Mouse (Mus musculus) liver, embryonic 12.5 days (tissue): Measurements from ENCODE around the gene Med18. TPM values are rescaled to one million over a fixed set of nuclear protein-coding genes. Genes with fewer than 3 reads are reported as not detected.
A peak's percentile ranks its signal among the peaks of the same experiment; 100 is the strongest.

ENCODE experiments used
- ATAC-seq: fragments of 200-750 bp; cut with Nextera tagmentation; 2 replicates; pipeline ENCODE4 v1.8.0; 2017; ENCODE audit warnings: moderate number of reproducible peaks, mild to moderate bottlenecking, moderate library complexity
- H3K27ac ChIP-seq: fragments of 300-500 bp; sonication (generic); 2 replicates; pipeline ENCODE4 v1.5.1; 2016; ENCODE audit warnings: mild to moderate bottlenecking
- H3K27me3 ChIP-seq: fragments of 300-500 bp; sonication (generic); replicated peaks from 2 replicates; pipeline ENCODE4 v1.6.1; 2016; ENCODE audit warnings: mild to moderate bottlenecking, moderate library complexity
- H3K36me3 ChIP-seq: fragments of 300-500 bp; sonication (generic); 2 replicates; pipeline ENCODE4 v1.6.1; 2016; ENCODE audit warnings: mild to moderate bottlenecking, moderate library complexity
- H3K4me1 ChIP-seq: fragments of 300-500 bp; sonication (generic); 2 replicates; pipeline ENCODE4 v1.6.1; 2016
- H3K4me2 ChIP-seq: fragments of 300-500 bp; sonication (generic); 2 replicates; pipeline ENCODE4 v1.6.1; 2016; ENCODE audit warnings: mild to moderate bottlenecking, moderate library complexity
- H3K4me3 ChIP-seq: fragments of 300-500 bp; sonication (generic); 2 replicates; pipeline ENCODE4 v1.5.1; 2016; ENCODE audit warnings: mild to moderate bottlenecking, moderate library complexity
- H3K9ac ChIP-seq: fragments of 300-500 bp; sonication (generic); 2 replicates; pipeline ENCODE4 v1.6.1; 2016; ENCODE audit warnings: mild to moderate bottlenecking, moderate library complexity
- H3K9me3 ChIP-seq: fragments of 300-500 bp; sonication (generic); replicated peaks from 2 replicates; pipeline ENCODE4 v1.6.1; 2016; ENCODE audit warnings: mild to moderate bottlenecking, moderate library complexity
- WGBS: fragments of 180-500 bp; shearing (Covaris S2); methylation state at CpG from one replicate; pipeline ENCODE4 v1.1.7; 2016; ENCODE audit not compliant: insufficient replicate concordance; 5-methylcytosine and 5-hydroxymethylcytosine counted together
- polyA plus RNA-seq: library from polyadenylated mRNA; unstranded; fragments of >200 nt; fragmentation: Nextera tagmentation; extraction: Ambion mirVana; gene quantifications from 2 replicates; pipeline ENCODE4 v1.2.1, GENCODE M21; 2016

Med18 gene
- polyA plus RNA-seq, 1 experiment from 2014 or later = 19.4 TPM

DNA sequence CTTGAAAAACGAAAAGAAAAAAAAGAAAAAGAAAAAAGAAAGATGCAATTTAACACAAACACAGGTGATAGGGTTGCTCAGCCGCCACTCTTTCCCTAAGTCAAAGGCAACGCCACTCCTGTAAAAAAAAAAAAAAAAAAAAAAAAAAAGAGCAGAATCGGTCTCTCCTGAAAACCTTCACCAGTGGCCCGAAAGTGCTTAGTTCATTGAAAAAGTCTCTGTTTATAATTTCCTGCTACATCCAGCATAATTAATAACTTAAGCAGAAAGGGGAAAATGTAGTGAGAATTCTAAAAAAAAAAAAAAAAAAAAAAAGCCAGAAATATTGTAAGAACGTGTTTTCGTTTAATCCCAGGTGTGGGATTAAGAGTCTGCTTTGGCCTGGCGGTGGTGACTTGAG is 19.2 kb downstream of the Med18 start:
- H3K36me3 ChIP-seq = no peaks in the 10 kb centered on the region
- peaks cover 2% of the 10 kb centered on the region for H3K4me1 ChIP-seq
- WGBS = 77% methylated on average over 8 of the region's 8 CpGs
- H3K4me2 ChIP-seq = no peak overlapping the region
- no peaks in the 10 kb centered on the region for H3K9me3 ChIP-seq
- no peak overlapping the region for H3K4me3 ChIP-seq
- no peak for ATAC-seq
- H3K27ac ChIP-seq = no peak overlapping the region
- H3K27me3 ChIP-seq = 0 out of 2 replicates have a peak, but pooled peaks cover 3% of the 10 kb centered on the region
- no peak overlapping the region for H3K9ac ChIP-seq

DNA sequence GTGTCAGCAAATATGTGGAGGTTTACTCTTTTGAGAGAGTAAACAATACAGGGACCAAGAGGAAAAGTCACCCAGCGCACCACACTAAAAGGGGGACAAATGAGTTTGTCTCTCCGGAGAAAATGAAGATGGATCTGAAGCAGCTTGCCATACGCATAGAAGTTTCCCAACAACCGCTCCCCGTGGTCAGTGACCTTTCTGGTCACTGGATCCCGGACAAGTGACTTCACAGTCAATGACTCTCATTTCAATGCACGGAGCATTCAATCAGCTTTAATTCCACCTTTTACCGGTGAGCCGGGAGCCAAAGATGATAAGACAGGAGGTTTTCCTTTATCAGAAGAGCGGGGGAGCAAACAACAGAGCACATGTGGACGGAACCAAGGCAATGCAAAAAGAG is 25.9 kb downstream of the Med18 start:
- H3K4me2 ChIP-seq = peak overlapping the region; percentile 22
- H3K4me3 ChIP-seq = no peak overlapping the region

DNA sequence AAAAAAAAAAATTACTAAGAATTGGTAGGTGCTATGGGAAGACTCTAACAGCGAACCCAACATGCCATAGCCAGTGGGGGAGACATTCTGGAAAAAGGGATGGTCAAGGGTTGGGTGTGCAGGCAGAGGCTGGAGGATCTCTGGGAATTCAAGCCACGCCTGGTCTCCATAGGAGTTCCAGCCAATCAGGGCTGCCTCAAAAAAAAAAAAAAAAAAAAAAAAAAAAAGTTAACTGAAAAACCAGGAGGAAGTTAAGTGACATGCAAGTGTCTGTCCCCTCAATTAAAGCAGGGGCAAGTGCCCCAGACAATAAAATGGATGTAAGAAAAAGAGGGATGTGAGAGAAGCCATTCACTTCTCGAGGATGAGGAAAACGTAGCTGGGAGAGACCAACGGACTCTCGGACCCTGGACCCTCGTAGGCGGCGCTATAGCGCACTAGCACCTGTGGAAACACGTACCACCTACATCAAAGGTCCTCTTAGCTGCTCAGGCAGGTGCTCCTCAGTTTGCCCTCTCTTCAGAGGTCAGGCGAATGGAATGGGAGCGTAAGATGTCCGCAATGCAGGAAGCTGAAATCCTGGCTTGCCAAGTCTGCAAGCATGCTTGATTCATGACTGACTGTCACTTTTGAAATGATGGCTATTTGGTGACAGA is 30.9 kb downstream of the Med18 start:
- Histone ChIP-seq H3K36me3 (no peaks in the 10 kb centered on the region), H3K27ac (no peak overlapping the region), H3K9ac (no peak overlapping the region), H3K9me3 (no peaks in the 10 kb centered on the region), H3K4me1 (peaks cover 40% of the 10 kb centered on the region), H3K4me3 (peak overlapping the region; percentile 21; the same call in 1 of the 2 replicates), H3K27me3 (peaks cover 16% of the 10 kb centered on the region; the same call in 1 of the 2 replicates), H3K4me2 (peak overlapping the region; percentile 54)
- no peak for ATAC-seq
- 11% methylated on average over 14 of the region's 14 CpGs for WGBS

More for the DNA sequence above, 25.9 kb downstream of the Med18 start:
- Histone ChIP-seq H3K9me3 (no peaks in the 10 kb centered on the region), H3K9ac (no peak overlapping the region), H3K27me3 (no peaks in the 10 kb centered on the region; the same call in 1 of the 2 replicates), H3K36me3 (no peaks in the 10 kb centered on the region), H3K4me1 (peaks cover 18% of the 10 kb centered on the region), H3K27ac (no peak overlapping the region)
- 39% methylated on average over 11 of the region's 11 CpGs for WGBS
- ATAC-seq = no peak

DNA sequence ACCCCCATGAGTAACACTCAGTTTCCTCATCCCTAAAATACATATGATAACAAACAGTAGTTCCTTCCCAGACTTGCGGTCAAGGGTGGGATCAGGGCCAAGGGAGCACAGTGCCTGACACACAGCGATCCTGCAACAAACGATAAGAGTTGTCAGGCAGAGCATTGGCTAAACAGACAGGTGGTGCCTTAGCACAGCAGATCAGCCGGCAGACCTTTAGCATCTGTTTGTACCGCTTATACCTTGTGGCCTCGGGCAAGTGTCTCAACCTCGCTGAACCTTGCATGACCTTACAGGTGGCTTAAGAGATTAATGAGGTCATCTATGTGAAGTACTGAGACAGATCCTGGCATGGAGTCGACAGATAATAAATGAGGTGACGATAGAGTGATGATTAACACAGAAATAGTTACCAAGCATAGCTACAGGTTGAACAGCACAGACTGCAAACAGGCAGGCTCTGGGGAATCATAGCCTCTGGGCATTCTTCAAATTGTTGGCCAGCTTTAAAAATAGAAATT is 35.6 kb downstream of the Med18 start:
- Histone ChIP-seq H3K4me3 (peak overlapping the region; percentile 0), H3K4me2 (peak overlapping the region; percentile 60), H3K9me3 (no peaks in the 10 kb centered on the region), H3K36me3 (no peaks in the 10 kb centered on the region), H3K4me1 (peaks cover 60% of the 10 kb centered on the region), H3K27me3 (peaks cover 16% of the 10 kb centered on the region; the same call in 1 of the 2 replicates), H3K9ac (peak overlapping the region; percentile 44; the same call in 1 of the 2 replicates), H3K27ac (peak overlapping the region; percentile 90)
- ATAC-seq = peak; percentile 99
- WGBS = 7% methylated on average over 9 of the region's 9 CpGs

DNA sequence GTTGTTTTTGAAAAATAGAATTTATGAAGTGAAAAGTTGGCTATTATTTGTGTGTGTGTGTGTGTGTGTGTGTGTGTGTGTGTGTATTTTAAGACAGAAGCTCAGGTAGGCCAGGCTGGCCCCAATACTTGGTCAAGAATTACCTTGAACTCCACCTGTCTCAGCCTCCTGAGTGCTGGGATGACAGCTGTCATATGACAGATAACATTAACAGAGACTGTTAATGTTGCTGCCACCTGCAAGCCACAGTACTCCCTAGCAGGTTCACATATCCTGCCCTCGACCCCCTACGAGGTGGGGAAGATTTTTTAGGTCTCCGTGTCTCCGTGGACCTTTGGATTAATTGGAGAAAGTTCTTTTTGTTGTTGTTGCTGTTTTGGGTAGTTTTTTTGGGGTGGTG is 36.2 kb downstream of the Med18 start:
- Histone ChIP-seq H3K4me2 (peak overlapping the region; percentile 60), H3K36me3 (no peaks in the 10 kb centered on the region), H3K27ac (peak overlapping the region; percentile 90), H3K4me3 (peak overlapping the region; percentile 0; the same call in 1 of the 2 replicates), H3K27me3 (peaks cover 16% of the 10 kb centered on the region; the same call in 1 of the 2 replicates), H3K4me1 (peaks cover 61% of the 10 kb centered on the region), H3K9ac (peak overlapping the region; percentile 41; the same call in 1 of the 2 replicates), H3K9me3 (no peaks in the 10 kb centered on the region)
- peak; percentile 36; the same call in 1 of the 2 replicates for ATAC-seq
- 61% methylated on average over 4 of the region's 4 CpGs for WGBS

DNA sequence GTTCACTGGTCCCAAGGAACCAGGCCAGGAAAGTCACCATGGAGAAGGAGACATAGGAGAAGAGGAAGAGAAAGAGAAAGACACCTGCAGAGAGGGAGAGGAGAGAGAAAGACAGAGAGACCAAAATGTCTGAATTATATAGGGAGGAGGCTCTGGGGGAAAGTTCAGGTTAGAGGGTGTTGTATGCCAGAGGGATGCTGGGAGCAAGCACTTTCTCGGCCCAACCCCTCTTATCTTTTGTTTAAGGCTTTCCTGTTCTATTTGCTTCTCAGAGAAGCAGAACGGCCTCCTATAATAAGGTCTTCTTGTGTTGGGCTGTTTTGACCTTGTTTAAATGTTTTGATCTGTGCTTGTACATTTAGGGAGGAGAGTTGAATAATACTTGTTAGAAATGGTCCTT is 37.7 kb downstream of the Med18 start:
- 0% methylated on average over 2 of the region's 2 CpGs for WGBS
- ATAC-seq = no peak

DNA sequence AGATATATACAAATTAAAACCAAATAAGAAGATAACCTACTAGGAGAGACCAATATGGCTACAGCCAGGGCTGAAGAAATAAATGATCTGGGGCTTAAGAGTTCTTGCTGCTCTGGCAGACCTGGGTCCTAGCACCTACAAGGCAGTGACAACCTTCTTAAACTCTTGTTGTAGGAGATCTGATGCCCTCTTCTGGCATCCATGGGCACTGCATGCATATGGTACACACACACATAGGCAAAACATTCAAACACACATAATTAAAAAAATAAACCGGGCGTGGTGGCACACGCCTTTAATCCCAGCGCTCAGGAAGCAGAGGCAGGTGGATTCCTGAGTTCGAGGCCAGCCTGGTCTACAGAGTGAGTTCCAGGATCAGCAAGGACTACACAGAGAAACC is 39.0 kb downstream of the Med18 start:
- H3K9ac ChIP-seq = no peak overlapping the region
- no peak for ATAC-seq
- H3K4me3 ChIP-seq = no peak overlapping the region
- H3K36me3 ChIP-seq = no peaks in the 10 kb centered on the region
- H3K4me2 ChIP-seq = no peak overlapping the region
- 0 out of 2 replicates have a peak, but pooled peaks cover 9% of the 10 kb centered on the region for H3K27me3 ChIP-seq
- no peaks in the 10 kb centered on the region for H3K9me3 ChIP-seq
- peaks cover 68% of the 10 kb centered on the region for H3K4me1 ChIP-seq
- H3K27ac ChIP-seq = no peak overlapping the region
- 85% methylated on average over 5 of the region's 5 CpGs for WGBS

More for the DNA sequence above, 37.7 kb downstream of the Med18 start:
- H3K27ac ChIP-seq = peak overlapping the region; percentile 90
- no peaks in the 10 kb centered on the region for H3K36me3 ChIP-seq
- peaks cover 66% of the 10 kb centered on the region for H3K4me1 ChIP-seq
- no peaks in the 10 kb centered on the region for H3K9me3 ChIP-seq
- H3K4me3 ChIP-seq = no peak overlapping the region
- H3K4me2 ChIP-seq = peak overlapping the region; percentile 39
- peaks cover 9% of the 10 kb centered on the region; the same call in 1 of the 2 replicates for H3K27me3 ChIP-seq
- 0 out of 2 replicates have a peak overlapping the region, but pooled peaks have one; percentile 8 for H3K9ac ChIP-seq

DNA sequence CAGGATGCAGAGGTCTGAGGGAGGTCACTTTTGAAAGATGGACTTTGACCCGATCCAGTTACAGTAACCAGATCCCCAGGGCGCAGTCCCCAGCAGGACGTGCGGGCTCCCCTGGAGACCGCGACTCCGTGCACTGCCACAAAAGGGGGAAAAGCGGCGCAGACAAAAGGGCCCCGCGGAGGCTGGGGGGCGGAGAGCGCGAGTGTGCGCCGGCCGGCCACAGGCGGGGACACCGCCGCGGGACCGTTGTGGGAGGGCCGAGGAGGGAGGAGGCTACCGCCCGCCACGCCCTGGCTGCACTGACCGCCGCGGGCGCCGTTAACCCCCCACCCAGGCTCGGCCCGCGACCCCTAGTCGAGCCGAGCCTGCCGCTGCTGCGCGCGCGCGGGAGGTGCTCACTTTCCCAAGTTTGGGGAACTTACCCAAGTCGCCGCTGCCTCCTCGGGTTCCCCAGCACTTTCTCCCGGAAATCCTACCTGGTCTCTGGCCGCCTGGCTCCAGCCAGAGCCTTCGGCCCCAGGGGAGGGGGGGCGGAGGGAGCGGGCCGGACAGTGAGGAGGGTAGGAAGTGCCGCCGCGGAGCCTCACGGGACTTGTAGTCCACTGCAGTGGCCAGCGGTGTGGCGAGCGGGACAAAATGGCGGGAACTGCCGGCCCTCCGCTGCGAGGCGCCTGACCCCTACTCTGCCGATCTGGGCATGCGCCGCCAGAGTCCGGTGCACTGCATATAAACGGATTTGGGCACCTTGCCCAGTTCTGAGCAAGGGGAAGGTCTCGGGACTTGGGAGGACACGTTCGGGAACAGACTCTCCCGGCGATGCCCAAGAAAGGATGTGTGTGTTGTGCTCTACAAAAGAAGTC is 41.6 kb downstream of the Med18 start, which contains the start of gene Phactr4:
Gene Phactr4, minus strand, starts transcription at position 567 of the 860 bp plus-strand sequence.
- H3K27ac ChIP-seq = peak within 1 kb of the TSS; percentile 97
- under 1% methylated on average over 73 of the region's 73 CpGs for WGBS
- peak within 1 kb of the TSS; percentile 97 for H3K9ac ChIP-seq
- no peaks in the 10 kb centered on the region for H3K27me3 ChIP-seq
- no peaks in the 10 kb centered on the region for H3K36me3 ChIP-seq
- H3K4me2 ChIP-seq = peak within 1 kb of the TSS; percentile 86
- no peaks in the 10 kb centered on the region for H3K9me3 ChIP-seq
- ATAC-seq = peak; percentile 92
- H3K4me3 ChIP-seq = peak within 1 kb of the TSS; percentile 90
- peaks cover 59% of the 10 kb centered on the region for H3K4me1 ChIP-seq

DNA sequence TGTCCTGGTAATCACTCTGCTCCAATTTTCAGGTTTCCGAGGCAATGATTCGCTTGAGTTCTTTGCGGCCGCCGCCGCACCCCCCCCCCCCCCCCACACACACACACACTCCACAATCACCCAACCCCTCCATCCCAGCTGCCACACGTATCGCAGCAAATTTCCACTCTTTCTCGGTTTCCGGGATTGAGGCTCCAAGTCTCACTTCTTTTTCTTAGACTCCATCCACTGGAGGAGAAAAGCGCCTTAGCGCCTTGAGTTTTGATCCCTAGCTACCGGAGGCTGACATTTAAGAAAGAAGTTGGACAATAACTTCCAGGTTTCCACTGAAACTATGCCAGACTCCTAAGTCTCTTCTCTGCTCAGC is 42.2 kb downstream of the Med18 start:
- 1% methylated on average over 8 of the region's 13 CpGs for WGBS
- Histone ChIP-seq H3K4me1 (peaks cover 58% of the 10 kb centered on the region), H3K27ac (peak overlapping the region; percentile 97)

DNA sequence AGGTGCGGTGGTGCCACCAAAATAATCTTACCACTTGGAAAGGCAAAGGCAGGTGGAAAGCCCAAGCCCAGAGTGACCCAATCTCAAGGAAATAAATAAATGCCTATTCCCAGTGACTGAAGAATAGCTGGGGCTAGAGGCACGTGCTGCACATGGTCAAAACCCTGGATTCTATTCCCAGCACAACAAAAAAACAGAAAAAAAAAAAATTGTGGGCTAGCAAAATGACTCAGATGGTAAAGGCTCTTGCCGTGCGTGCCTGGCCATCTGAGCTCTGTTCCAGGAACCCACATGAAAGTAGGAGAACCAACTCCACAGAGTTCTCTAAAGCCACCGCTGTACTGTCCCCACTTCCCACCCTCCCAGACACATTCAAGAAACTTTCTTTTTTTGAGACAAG is 43.2 kb downstream of the Med18 start:
- H3K4me2 ChIP-seq = peak overlapping the region; percentile 86
- H3K4me1 ChIP-seq = peaks cover 55% of the 10 kb centered on the region
- 71% methylated on average over 5 of the region's 5 CpGs for WGBS
- no peaks in the 10 kb centered on the region for H3K27me3 ChIP-seq
- H3K4me3 ChIP-seq = peak overlapping the region; percentile 90
- no peaks in the 10 kb centered on the region for H3K9me3 ChIP-seq
- no peaks in the 10 kb centered on the region for H3K36me3 ChIP-seq
- no peak for ATAC-seq
- peak overlapping the region; percentile 97; the same call in 1 of the 2 replicates for H3K9ac ChIP-seq
- peak overlapping the region; percentile 43 for H3K27ac ChIP-seq

More for the DNA sequence above, 42.2 kb downstream of the Med18 start:
- no peaks in the 10 kb centered on the region for H3K27me3 ChIP-seq
- H3K9me3 ChIP-seq = no peaks in the 10 kb centered on the region
- H3K9ac ChIP-seq = peak overlapping the region; percentile 97
- H3K4me2 ChIP-seq = peak overlapping the region; percentile 86
- no peak for ATAC-seq
- H3K36me3 ChIP-seq = no peaks in the 10 kb centered on the region
- peak overlapping the region; percentile 90 for H3K4me3 ChIP-seq

DNA sequence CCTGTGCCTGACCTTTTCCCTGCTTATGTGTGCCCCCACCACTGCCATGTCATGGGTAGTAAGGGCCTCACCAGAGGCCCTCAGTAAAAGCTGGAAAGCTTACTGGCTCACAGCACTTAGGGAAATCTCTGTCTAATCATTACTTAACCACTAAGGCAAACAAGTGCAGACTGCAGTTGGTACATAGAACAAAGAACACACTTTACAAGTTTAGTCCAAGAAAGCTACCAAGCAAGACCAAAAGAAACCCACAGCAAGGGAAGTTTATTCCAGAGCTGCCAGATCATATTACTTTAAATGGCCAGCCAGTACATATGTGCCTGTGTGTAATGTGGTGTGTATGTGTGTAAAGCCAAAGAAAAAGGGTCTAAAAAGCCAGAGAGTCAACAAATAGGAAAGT is 47.8 kb downstream of the Med18 start:
- Histone ChIP-seq H3K4me3 (no peak overlapping the region), H3K4me1 (peaks cover 56% of the 10 kb centered on the region), H3K27ac (peak overlapping the region; percentile 57), H3K9me3 (no peaks in the 10 kb centered on the region), H3K36me3 (peaks cover 11% of the 10 kb centered on the region), H3K9ac (no peak overlapping the region), H3K27me3 (no peaks in the 10 kb centered on the region), H3K4me2 (no peak overlapping the region)
- ATAC-seq = no peak
